Mouse (Mus musculus) kidney, adult 2 months (tissue): ENCODE results near the gene Nfkb2. TPM values are rescaled to one million over a fixed set of nuclear protein-coding genes. Genes with fewer than 3 reads are reported as not detected.

Source experiments
- DNase-seq: peaks from one replicate; pipeline ENCODE4 v3.0.0; 2021
- H3K27ac ChIP-seq: fragments of 200-500 bp; 2 replicates; pipeline ENCODE4 v1.5.1; 2012; ENCODE audit warnings: low read depth, low read length, control low read depth, inconsistent platforms; ENCODE audit not compliant: insufficient read depth
- H3K27me3 ChIP-seq: fragments of 200-500 bp; replicated peaks from 2 replicates; pipeline ENCODE4 v1.6.1; 2012; ENCODE audit warnings: mild to moderate bottlenecking, moderate library complexity, low read length, inconsistent platforms; ENCODE audit not compliant: control insufficient read depth, insufficient read depth
- H3K36me3 ChIP-seq: fragments of 200-500 bp; 2 replicates; pipeline ENCODE4 v1.6.1; 2012; ENCODE audit warnings: mild to moderate bottlenecking, moderate library complexity, low read length, inconsistent platforms; ENCODE audit not compliant: control insufficient read depth, insufficient read depth
- H3K4me1 ChIP-seq: fragments of 200-500 bp; 2 replicates; pipeline ENCODE4 v1.6.1; 2011; ENCODE audit warnings: low read length; ENCODE audit not compliant: control insufficient read depth, insufficient read depth
- H3K4me3 ChIP-seq: fragments of 200-500 bp; 2 replicates; pipeline ENCODE4 v1.5.1; 2011; ENCODE audit warnings: mild to moderate bottlenecking, low read depth, low read length, control low read depth; ENCODE audit not compliant: insufficient read depth
- CTCF ChIP-seq: fragments of 200-500 bp; conservative IDR thresholded peaks from 2 replicates; pipeline ENCODE4 v1.5.1; 2011; ENCODE audit warnings: low read depth, mild to moderate bottlenecking, control low read depth, low read length, moderate library complexity, mixed read lengths; ENCODE audit not compliant: insufficient read depth, insufficient read length
- POLR2A ChIP-seq: fragments of 200-500 bp; IDR thresholded peaks from one replicate; pipeline ENCODE4 v1.6.1; 2011; ENCODE audit warnings: low read depth, low read length, control low read depth
- WGBS: fragments of 180-500 bp; shearing (Covaris S2); methylation state at CpG from one replicate; pipeline ENCODE4 v1.1.7; 2018; 5-methylcytosine and 5-hydroxymethylcytosine counted together
- polyA plus RNA-seq: library from polyadenylated mRNA; depleted of rRNA; stranded (reverse); fragments of >200 nt; gene quantifications from 2 replicates; pipeline ENCODE4 v1.2.3, GENCODE M21; 2012

Nfkb2 gene
- polyA plus RNA-seq, 1 experiment: 25.4 TPM

GRCm38 (mm10) chr19:46330696-46331095 is 26.6 kb downstream of the Nfkb2 start:
- 93% methylated on average over 12 of the region's 12 CpGs for WGBS
- Histone ChIP-seq H3K4me1 (peaks cover 6% of the 10 kb centered on the region; the same call in 1 of the 2 replicates), H3K36me3 (no peaks in the 10 kb centered on the region), H3K27ac (no peak overlapping the region), H3K4me3 (no peak overlapping the region), H3K27me3 (no peaks in the 10 kb centered on the region)
- TF ChIP-seq CTCF: no peak
- TF ChIP-seq POLR2A: no peak
- no peak for DNase-seq

GRCm38 (mm10) chr19:46331326-46331725 is 27.2 kb downstream of the Nfkb2 start:
- H3K4me1 ChIP-seq: peaks cover 6% of the 10 kb centered on the region; the same call in 1 of the 2 replicates
- DNase-seq: no peak
- TF ChIP-seq POLR2A (no peak), CTCF (no peak)
- WGBS: 90% methylated on average over 14 of the region's 14 CpGs
- no peaks in the 10 kb centered on the region for H3K36me3 ChIP-seq
- H3K27ac ChIP-seq: no peak overlapping the region
- H3K4me3 ChIP-seq: no peak overlapping the region
- H3K27me3 ChIP-seq: no peaks in the 10 kb centered on the region

GRCm38 (mm10) chr19:46331936-46332335 is 27.8 kb downstream of the Nfkb2 start:
- Histone ChIP-seq H3K4me3 (no peak overlapping the region), H3K27ac (no peak overlapping the region), H3K27me3 (no peaks in the 10 kb centered on the region), H3K36me3 (no peaks in the 10 kb centered on the region), H3K4me1 (peaks cover 3% of the 10 kb centered on the region; the same call in 1 of the 2 replicates)
- no peak for DNase-seq
- TF ChIP-seq CTCF: no peak
- TF ChIP-seq POLR2A: no peak
- WGBS: 80% methylated on average over 3 of the region's 3 CpGs

GRCm38 (mm10) chr19:46332721-46333339 is 28.7 kb downstream of the Nfkb2 start:
- peaks cover 4% of the 10 kb centered on the region; the same call in 1 of the 2 replicates for H3K4me1 ChIP-seq
- H3K4me3 ChIP-seq: no peak overlapping the region
- no peaks in the 10 kb centered on the region for H3K27me3 ChIP-seq
- TF ChIP-seq POLR2A (no peak), CTCF (no peak)
- no peak overlapping the region for H3K27ac ChIP-seq
- H3K36me3 ChIP-seq: no peaks in the 10 kb centered on the region
- DNase-seq: no peak
- 79% methylated on average over 7 of the region's 7 CpGs for WGBS

GRCm38 (mm10) chr19:46333906-46334305 is 29.8 kb downstream of the Nfkb2 start:
- 81% methylated on average over 3 of the region's 3 CpGs for whole genome bisulfite sequencing

GRCm38 (mm10) chr19:46337719-46338330 is 33.7 kb downstream of the Nfkb2 start:
- peaks cover 13% of the 10 kb centered on the region; the same call in 1 of the 2 replicates for H3K4me1 ChIP-seq
- H3K27me3 ChIP-seq: no peaks in the 10 kb centered on the region
- WGBS: 31% methylated on average over 15 of the region's 15 CpGs
- peak overlapping the region; percentile 86 for H3K4me3 ChIP-seq
- H3K27ac ChIP-seq: no peak overlapping the region
- TF ChIP-seq POLR2A (no peak), CTCF (no peak)
- DNase-seq: no peak
- H3K36me3 ChIP-seq: no peaks in the 10 kb centered on the region

More at GRCm38 (mm10) chr19:46333906-46334305, 29.8 kb downstream of the Nfkb2 start:
- no peak for DNase-seq
- Histone ChIP-seq H3K36me3 (no peaks in the 10 kb centered on the region), H3K27me3 (no peaks in the 10 kb centered on the region), H3K4me1 (peaks cover 9% of the 10 kb centered on the region; the same call in 1 of the 2 replicates), H3K27ac (no peak overlapping the region), H3K4me3 (no peak overlapping the region)
- no peak for TF ChIP-seq CTCF
- TF ChIP-seq POLR2A: no peak

- H3K27ac ChIP-seq: peak within 1 kb of the TSS; percentile 30; the same call in 1 of the 2 replicates
- peak; percentile 49 for TF ChIP-seq CTCF
- no peak for TF ChIP-seq POLR2A
Observed at GRCm38 (mm10) chr19:46338331-46338936, 34.3 kb downstream of the Nfkb2 start, which contains the start of gene Cuedc2. Gene Cuedc2, minus strand, starts transcription at chr19:46338702.

More at GRCm38 (mm10) chr19:46338331-46338936, 34.3 kb downstream of the Nfkb2 start, which contains the start of gene Cuedc2:
- H3K27me3 ChIP-seq: no peaks in the 10 kb centered on the region
- H3K4me3 ChIP-seq: peak within 1 kb of the TSS; percentile 86
- under 1% methylated on average over 31 of the region's 31 CpGs for WGBS
- DNase-seq: peak; percentile 99
- H3K4me1 ChIP-seq: peaks cover 13% of the 10 kb centered on the region; the same call in 1 of the 2 replicates
- no peaks in the 10 kb centered on the region for H3K36me3 ChIP-seq
